Mouse (Mus musculus) stomach, postnatal 0 days (tissue): ENCODE results near the gene Tmed6. TPM values are rescaled to one million over a fixed set of nuclear protein-coding genes. Genes with fewer than 3 reads are reported as not detected.
A peak's percentile ranks its signal among the peaks of the same experiment; 100 is the strongest.

ENCODE experiments used
- ATAC-seq: fragments of 200-750 bp; cut with Nextera tagmentation; 2 replicates; pipeline ENCODE4 v1.8.0; 2017; ENCODE audit not compliant: low FRiP score, low TSS enrichment
- DNase-seq: peaks from one replicate; pipeline ENCODE4 v3.0.0-alpha.2; 2016; ENCODE audit warnings: low spot score
- H3K27ac ChIP-seq: fragments of 300-500 bp; sonication (generic); replicated peaks from 2 replicates; pipeline ENCODE4 v1.5.1; 2014; ENCODE audit warnings: mild to moderate bottlenecking, control low read depth
- H3K27me3 ChIP-seq: fragments of 300-500 bp; sonication (generic); 2 replicates; pipeline ENCODE4 v1.6.1; 2014; ENCODE audit warnings: low read length; ENCODE audit not compliant: control insufficient read depth, insufficient read depth
- H3K36me3 ChIP-seq: fragments of 300-500 bp; sonication (generic); 2 replicates; pipeline ENCODE4 v1.6.1; 2014; ENCODE audit warnings: low read length, mixed read lengths; ENCODE audit not compliant: control insufficient read depth, insufficient read depth
- H3K4me1 ChIP-seq: fragments of 300-500 bp; sonication (generic); replicated peaks from 2 replicates; pipeline ENCODE4 v1.6.1; 2014; ENCODE audit warnings: antibody characterized with exemption; ENCODE audit not compliant: control insufficient read depth, insufficient read depth
- H3K4me2 ChIP-seq: fragments of 300-500 bp; sonication (generic); replicated peaks from 2 replicates; pipeline ENCODE4 v1.6.1; 2014; ENCODE audit warnings: low read depth, mild to moderate bottlenecking, control low read depth, moderate library complexity
- H3K4me3 ChIP-seq: fragments of 300-500 bp; sonication (generic); 2 replicates; pipeline ENCODE4 v1.5.1; 2014; ENCODE audit warnings: low read depth, low read length, control low read depth
- H3K9ac ChIP-seq: fragments of 300-500 bp; sonication (generic); 2 replicates; pipeline ENCODE4 v1.6.1; 2014; ENCODE audit warnings: mild to moderate bottlenecking, low read length, control low read depth, mixed read lengths
- H3K9me3 ChIP-seq: fragments of 300-500 bp; sonication (generic); 2 replicates; pipeline ENCODE4 v1.6.1; 2016; ENCODE audit warnings: low read length; ENCODE audit not compliant: control insufficient read depth
- CTCF ChIP-seq: IDR thresholded peaks from 2 replicates; pipeline ENCODE4 v1.5.1; 2016; ENCODE audit warnings: antibody characterized with exemption, low read depth, mild to moderate bottlenecking, moderate library complexity
- EP300 ChIP-seq: optimal IDR thresholded peaks from 2 replicates; pipeline ENCODE3; 2016; ENCODE audit warnings: antibody characterized with exemption
- WGBS: fragments of 180-500 bp; shearing (Covaris S2); extraction: QIAGEN DNeasy Blood & Tissue Kit; methylation state at CpG from one replicate; pipeline ENCODE4 v1.1.7; 2014; 5-methylcytosine and 5-hydroxymethylcytosine counted together
- polyA plus RNA-seq: library from polyadenylated mRNA; unstranded; fragments of >200 nt; fragmentation: Nextera tagmentation; extraction: Ambion mirVana; gene quantifications from 2 replicates; pipeline ENCODE4 v1.2.1, GENCODE M21; 2015

Gene Tmed6
- polyA plus RNA-seq, 1 experiment from 2014 or later, result 79.6 TPM

DNA sequence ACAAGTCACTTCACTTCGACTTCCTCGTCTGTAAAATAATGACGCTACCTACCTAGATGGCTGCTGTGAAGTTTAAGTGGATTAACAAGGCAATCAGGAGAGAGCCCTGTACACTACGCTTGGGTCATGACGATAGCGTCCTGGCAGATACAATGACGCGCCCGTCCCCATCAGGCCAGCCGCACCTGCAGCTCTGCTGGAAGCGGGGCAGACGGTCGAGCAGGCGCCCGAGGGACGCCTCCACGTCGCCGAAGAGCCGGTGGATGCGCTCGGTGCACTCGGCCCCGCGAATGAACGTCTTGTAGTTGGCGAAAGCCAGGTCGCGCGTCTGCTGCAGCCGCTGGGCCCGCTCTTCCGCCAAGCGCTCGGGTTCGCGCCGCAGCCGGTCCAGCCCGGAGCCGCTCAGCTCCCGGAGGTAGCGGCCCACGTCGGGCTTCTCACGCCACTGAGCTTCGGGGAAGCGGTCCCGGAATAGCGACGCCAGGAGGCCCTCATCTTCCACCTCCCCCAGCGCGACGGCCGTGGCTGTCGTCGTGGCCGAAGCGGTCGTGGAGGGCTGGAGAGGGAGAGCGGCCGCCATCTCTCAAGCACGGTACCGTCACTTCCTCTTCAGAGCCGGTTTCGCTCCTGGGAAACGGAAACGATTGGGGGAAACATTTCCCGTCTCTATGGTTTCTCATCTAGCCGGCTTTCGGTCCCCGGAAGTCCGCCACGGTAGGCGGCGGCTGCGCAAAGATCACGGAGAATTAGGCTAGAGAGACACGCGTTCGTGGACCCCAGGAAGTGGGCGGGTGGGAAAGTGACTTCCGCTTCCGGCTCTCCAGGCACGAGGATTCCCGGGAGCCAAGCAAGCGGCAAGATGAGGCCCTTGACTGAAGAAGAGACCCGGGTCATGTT, 9.1 kb downstream of the Tmed6 start, which contains the start of the genes Cog8 and Nip7:
TSS of gene Cog8 (minus strand) at position 614 of the 897 bp plus-strand sequence.
TSS of gene Nip7 (plus strand) at position 802 of the 897 bp plus-strand sequence.
- peak; percentile 96 for ATAC-seq
- 0 out of 2 replicates have a peak, but pooled peaks cover 2% of the 10 kb centered on the region for H3K4me1 ChIP-seq
- DNase-seq, result peak; percentile 97
- H3K4me2 ChIP-seq, result peak within 1 kb of the TSS; percentile 90
- WGBS, result under 1% methylated on average over 87 of the region's 88 CpGs
- H3K9ac ChIP-seq, result peak within 1 kb of the TSS; percentile 94
- H3K9me3 ChIP-seq, result no peaks in the 10 kb centered on the region
- H3K27ac ChIP-seq, result peak within 1 kb of the TSS; percentile 90
- peak within 1 kb of the TSS; percentile 96 for H3K4me3 ChIP-seq
- TF ChIP-seq CTCF, result no peak
- no peak for TF ChIP-seq EP300
- H3K36me3 ChIP-seq, result peaks cover 16% of the 10 kb centered on the region; the same call in 1 of the 2 replicates
- H3K27me3 ChIP-seq, result no peaks in the 10 kb centered on the region

GRCm38 (mm10) chr8:107052046-107052445, 13.4 kb downstream of the Tmed6 start:
- H3K27me3 ChIP-seq, result no peaks in the 10 kb centered on the region
- no peak for DNase-seq
- no peak overlapping the region for H3K9ac ChIP-seq
- no peak overlapping the region for H3K27ac ChIP-seq
- H3K4me3 ChIP-seq, result no peak overlapping the region
- H3K4me1 ChIP-seq, result 0 out of 2 replicates have a peak, but pooled peaks cover 2% of the 10 kb centered on the region
- no peak overlapping the region for H3K4me2 ChIP-seq
- H3K36me3 ChIP-seq, result peaks cover 13% of the 10 kb centered on the region; the same call in 1 of the 2 replicates
- H3K9me3 ChIP-seq, result no peaks in the 10 kb centered on the region
- WGBS, result 93% methylated on average over 8 of the region's 8 CpGs
- TF ChIP-seq EP300 (no peak), CTCF (no peak)
- ATAC-seq, result no peak

DNA sequence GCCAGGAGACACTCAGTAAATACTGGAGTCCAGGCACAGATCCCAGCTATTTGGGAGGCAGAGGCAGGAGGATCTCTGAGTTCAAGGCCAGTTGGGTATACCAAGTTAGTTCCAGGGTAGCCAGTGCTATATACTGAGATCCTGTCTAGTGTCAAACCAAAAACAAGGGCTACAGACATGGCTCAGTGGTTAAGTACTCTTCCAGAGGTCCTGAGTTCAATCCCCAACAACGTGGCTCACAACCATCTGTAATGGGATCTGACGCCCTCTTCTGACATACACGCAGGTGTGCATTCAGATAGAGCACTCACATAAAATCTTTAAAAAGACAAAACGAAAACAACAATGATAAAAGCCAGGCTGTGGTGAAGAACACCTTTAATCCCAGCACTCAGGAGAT, 16.0 kb downstream of the Tmed6 start:
- peak overlapping the region; percentile 88 for H3K4me2 ChIP-seq
- H3K36me3 ChIP-seq, result peaks cover 20% of the 10 kb centered on the region; the same call in 1 of the 2 replicates
- no peaks in the 10 kb centered on the region for H3K9me3 ChIP-seq
- no peaks in the 10 kb centered on the region for H3K4me1 ChIP-seq
- no peak overlapping the region for H3K9ac ChIP-seq
- H3K27me3 ChIP-seq, result no peaks in the 10 kb centered on the region
- peak overlapping the region; percentile 89; the same call in 1 of the 2 replicates for H3K4me3 ChIP-seq
- 96% methylated on average over 4 of the region's 4 CpGs for whole genome bisulfite sequencing
- DNase-seq (no peak), ATAC-seq (no peak)
- H3K27ac ChIP-seq, result no peak overlapping the region
- TF ChIP-seq EP300, result no peak
- TF ChIP-seq CTCF, result no peak

- WGBS, result under 1% methylated on average over 85 of the region's 87 CpGs
- Histone ChIP-seq H3K4me3 (peak within 1 kb of the TSS; percentile 89), H3K4me1 (no peaks in the 10 kb centered on the region), H3K9me3 (no peaks in the 10 kb centered on the region), H3K4me2 (peak within 1 kb of the TSS; percentile 88), H3K27ac (peak within 1 kb of the TSS; percentile 94), H3K27me3 (no peaks in the 10 kb centered on the region), H3K9ac (peak within 1 kb of the TSS; percentile 82), H3K36me3 (peaks cover 27% of the 10 kb centered on the region)
- TF ChIP-seq CTCF, result no peak
- no peak for TF ChIP-seq EP300
- peak; percentile 90 for ATAC-seq
- DNase-seq, result peak; percentile 87
These were observed 17.1 kb downstream of the Tmed6 start, which contains the start of gene Pdf for GRCm38 (mm10) chr8:107048061-107048941. Gene Pdf, minus strand, starts transcription at chr8:107048614.

DNA sequence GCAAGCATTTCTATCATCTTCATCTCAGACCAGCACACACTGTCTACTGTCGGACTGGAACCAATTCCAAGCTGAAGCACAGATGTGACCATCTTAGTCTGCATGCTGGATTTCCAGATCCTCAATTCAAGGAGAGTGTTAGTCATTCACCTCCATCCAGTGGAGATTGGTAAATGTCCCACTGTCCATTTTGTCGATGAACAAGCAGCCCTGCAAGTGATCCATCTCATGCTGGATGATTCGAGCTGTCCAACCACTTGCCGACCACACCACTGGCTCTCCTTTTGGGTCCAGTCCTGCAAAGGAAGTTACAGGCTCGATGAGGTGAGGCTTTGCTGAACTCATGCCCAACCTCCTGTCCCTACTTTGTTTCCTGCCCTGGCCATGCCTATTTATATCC, 18.5 kb downstream of the Tmed6 start:
- Histone ChIP-seq H3K9ac (0 out of 2 replicates have a peak overlapping the region, but pooled peaks have one; percentile 35), H3K4me3 (no peak overlapping the region), H3K4me2 (no peak overlapping the region; the same call in 1 of the 2 replicates), H3K36me3 (peaks cover 31% of the 10 kb centered on the region), H3K4me1 (no peaks in the 10 kb centered on the region), H3K9me3 (no peaks in the 10 kb centered on the region), H3K27ac (no peak overlapping the region), H3K27me3 (no peaks in the 10 kb centered on the region)
- WGBS, result 75% methylated on average over 5 of the region's 5 CpGs
- no peak for TF ChIP-seq CTCF
- TF ChIP-seq EP300, result no peak
- no peak for DNase-seq
- ATAC-seq, result no peak
